Mouse (Mus musculus) embryo, embryonic 10 days (tissue): ENCODE measurements around the gene Slc38a4.

Experiments used
- DNase-seq: peaks from one replicate; pipeline ENCODE4 v3.0.0-alpha.2; 2015; ENCODE audit warnings: low spot score

Slc38a4 gene

DNA sequence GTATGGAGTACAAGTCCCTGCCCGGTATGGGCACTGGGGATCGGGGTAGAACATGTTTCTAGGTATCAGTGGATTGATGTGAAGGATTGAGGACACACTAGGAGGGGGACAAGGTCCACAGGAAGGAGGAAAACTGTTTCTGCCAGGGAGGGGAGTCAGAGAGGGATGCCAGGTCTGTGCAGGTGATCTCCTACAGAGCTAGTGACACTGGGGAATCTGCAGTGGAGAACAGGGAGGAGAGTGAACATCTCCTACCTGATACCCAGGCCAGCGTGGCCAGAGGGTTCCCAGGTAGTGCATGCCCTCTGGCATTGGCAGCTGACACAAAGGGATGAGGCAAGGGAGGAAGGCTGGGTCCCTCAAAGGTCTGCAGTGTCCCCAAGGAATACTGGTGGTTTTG lies 89.4 kb downstream of the Slc38a4 start:
- no peak for DNase-seq

DNA sequence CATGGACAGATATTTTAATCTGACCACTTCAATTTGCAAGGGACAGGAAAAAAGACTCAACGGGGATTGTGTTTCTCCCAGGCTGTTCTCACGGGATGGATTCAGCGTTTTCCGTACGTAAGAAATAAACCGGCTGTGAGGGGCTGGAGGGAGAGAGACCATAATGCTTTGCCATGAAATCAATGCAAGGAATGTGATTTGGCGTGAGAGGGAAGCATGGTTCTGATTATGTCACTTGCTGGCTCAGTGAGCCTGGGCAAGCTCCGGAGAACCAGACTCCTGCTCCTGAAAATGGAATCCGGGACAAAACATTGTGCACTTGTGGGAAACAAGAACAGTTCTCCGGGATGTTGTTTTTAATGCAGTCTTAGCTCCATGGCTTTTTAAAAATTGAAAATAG lies 92.0 kb downstream of the Slc38a4 start:
- DNase-seq: no peak

DNA sequence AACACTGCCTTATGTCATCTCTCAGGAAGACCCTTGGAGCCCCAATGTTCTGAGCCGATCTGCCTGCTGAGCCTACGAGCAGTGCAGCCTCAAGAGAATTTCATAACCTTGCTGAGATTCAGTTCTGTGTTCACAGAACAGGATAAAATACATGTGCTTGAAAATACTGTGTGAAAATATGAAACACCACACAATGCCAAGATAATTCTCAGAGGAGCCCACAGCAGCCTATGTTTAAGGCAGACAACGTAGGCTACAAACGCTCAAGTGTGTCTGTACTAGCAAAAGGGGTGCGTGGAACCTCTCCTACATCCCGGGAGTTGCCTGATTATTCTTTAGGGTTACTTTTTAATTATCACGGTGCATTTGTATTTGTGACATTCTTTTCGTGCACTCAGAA lies 92.4 kb downstream of the Slc38a4 start:
- no peak for DNase-seq

GRCm38 (mm10) chr15:96960343-96960742 lies 95.4 kb downstream of the Slc38a4 start:
- no peak for DNase-seq

DNA sequence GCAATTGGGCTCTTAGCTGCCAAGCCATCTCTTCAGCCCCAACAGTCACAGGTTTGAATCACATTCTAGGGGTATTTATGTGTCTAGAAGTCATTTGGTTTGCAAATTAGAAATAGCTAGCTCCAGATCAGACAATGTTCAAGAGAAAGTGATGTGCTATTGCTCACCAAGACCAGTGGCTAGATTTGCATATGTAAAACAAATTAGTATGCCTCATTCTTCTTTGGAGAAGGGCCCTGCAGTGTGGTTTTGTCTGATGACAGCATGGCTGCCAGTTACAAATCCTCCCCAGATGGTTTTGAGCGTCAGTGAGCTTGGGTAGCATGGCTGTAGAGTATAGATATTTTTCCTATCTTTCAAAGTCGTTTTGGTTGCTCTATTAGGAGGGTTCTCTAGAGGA lies 96.5 kb downstream of the Slc38a4 start:
- DNase-seq: no peak

GRCm38 (mm10) chr15:96956699-96957098 lies 99.1 kb downstream of the Slc38a4 start:
- DNase-seq: no peak

DNA sequence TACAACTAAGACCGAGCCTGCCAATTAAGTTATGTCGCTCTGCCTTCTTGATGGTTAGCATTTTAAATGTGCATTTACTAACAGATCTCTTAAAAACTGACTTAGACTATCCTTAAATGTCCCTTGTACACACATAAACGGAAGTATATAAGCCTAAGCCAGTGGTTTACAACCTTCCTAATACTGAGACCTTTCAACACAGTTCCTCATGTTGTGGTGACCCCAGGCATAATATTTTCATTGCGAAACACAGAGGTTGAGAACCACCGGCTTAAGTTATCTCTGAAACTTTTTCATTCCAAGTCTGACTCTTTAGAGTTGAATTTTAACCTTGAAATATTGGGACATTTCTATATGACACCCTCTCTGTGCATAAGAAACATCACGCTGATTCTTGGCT lies 101.4 kb downstream of the Slc38a4 start:
- DNase-seq: no peak

DNA sequence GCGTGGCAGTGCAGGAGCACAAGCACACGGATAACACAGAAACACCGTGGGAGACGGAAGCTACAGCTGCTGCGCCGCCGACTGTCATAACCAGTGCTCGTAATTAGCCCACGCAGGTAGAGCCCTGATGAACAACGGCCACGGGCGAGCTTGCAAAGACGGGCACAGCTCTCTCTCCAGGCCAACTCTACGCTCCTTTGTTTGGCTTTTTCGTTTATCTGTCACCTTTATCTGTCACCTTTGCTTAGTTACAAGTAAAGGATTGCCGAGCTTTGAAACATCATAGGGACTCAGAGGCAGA lies 101.9 kb downstream of the Slc38a4 start:
- DNase-seq: no peak

DNA sequence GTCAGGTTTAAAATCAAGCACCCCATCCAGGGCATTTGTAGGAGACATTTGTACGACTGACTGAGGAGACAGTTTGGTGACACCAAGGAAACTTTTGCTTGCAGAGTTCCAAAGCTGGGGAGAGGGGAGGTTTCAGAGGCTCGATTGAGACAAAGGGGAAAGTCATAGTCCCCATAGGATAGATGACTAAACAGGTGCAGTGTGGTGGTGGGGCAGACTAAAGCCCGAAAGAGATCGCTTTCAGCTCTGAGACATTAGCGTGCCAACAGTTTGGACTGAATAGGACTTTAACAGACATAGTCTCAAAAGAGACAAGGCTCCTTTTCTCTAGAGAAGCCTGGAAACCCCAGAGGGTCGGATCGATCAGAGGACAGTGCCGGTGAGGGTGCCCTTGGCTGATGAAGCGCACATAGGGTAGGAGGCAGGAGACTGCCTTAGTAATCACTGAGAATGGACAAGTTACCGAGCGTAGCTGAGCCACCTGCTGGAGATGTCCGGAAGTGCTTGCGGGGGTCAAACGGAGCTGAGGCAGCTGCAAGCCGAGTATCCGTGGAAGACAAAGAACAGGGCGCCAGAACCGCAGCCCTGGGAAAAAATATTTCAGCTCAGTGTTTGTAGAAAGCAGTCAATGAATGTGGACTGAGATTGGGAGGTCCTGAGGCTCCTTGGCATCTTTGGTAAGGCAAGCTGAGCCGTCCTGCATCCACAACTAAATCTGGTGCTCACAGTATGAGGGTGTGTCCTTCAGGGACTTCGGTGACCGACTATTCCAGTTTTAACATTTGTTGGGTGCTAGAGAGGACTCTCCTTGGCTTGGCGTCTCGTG lies 102.4 kb downstream of the Slc38a4 start:
- peak; percentile 90 for DNase-seq

DNA sequence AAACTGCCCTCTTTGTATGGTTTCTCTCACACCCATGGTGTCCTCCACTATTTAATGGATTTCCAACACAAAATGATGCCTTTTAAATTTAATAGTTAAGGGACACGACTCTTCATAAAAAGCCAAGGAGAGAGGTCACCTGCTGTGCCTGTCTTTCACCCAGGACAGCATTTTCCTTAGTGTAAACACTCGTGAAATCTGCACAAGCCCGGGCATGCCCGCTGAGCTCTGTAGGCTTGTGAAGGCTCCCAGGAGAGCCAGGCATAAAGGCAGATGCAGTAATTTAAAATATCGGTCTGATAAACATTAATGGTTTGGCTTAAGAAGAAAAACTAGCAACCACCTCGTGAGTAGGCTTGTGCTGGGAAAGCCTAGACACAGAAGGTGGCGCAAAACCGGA lies 103.3 kb downstream of the Slc38a4 start:
- DNase-seq: no peak

DNA sequence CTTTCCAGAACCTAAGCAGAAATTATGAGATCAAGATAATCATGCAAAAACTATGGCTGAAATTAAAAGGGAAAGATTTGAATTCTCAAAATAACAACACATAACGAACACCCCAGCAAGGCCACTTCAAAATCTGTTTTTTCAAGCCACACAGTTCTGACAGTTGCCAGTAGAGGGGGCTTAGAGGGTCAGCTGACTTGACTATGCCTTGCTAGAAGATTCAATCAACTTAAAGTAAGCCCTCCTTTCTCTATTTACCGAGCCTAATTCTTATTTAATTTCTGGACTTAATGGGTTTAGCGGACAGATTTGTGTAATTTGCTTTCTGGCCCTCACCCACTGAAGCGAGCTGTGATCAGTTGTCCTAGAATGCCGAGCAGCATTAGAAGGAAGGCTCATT lies 104.0 kb downstream of the Slc38a4 start:
- DNase-seq: peak; percentile 35

DNA sequence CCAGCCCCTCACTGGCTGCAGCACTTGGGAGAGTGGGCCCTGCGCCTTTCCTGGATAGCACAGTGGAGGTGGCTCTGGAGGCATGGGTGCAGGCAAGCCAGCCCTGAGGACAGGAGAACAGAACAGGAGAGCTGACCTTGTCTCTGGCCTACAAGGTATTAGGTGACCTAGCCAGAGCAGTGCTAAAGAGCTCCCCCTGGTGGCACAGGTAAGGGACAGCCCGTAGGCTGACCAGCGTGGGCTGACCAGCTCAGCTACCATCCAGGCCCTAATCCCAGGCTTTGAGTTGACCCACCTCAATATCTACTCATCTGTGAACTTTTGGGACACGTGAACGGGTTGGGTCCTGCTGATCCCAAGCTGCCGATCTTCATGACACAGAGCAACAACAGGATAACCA lies 107.3 kb downstream of the Slc38a4 start:
- DNase-seq: peak; percentile 44
